Mouse (Mus musculus): ENCODE measurements around the gene Pax7. TPM values are rescaled to one million over a fixed set of nuclear protein-coding genes. Genes with fewer than 3 reads are reported as not detected.
A peak's percentile ranks its signal among the peaks of the same experiment; 100 is the strongest.

Pax7 gene
- polyA plus RNA-seq, 1 experiment from 2014 or later: 0.73 TPM

GRCm38 (mm10) chr4:139836196-139836595 lies 2.9 kb upstream of the Pax7 start:
- Histone ChIP-seq H3K4me3 (ENCODE audit: low read depth, low read length) (no peak overlapping the region), H3K27me3 (ENCODE audit: control insufficient read depth, insufficient read depth, low read length) (peaks cover 87% of the 10 kb centered on the region), H3K9ac (ENCODE audit: low read length) (no peak overlapping the region), H3K9me3 (ENCODE audit: control insufficient read depth, low read length) (no peaks in the 10 kb centered on the region), H3K36me3 (ENCODE audit: control insufficient read depth, insufficient read depth, low read length) (no peaks in the 10 kb centered on the region), H3K4me2 (ENCODE audit: low read depth, low read length, severe bottlenecking) (no peak overlapping the region), H3K27ac (ENCODE audit: low read depth, low read length) (no peak overlapping the region), H3K4me1 (replicated peaks; ENCODE audit: control insufficient read depth, insufficient read depth, low read length) (peaks cover 36% of the 10 kb centered on the region)
- WGBS: 4% methylated on average over 8 of the region's 8 CpGs
- no peak for DNase-seq (ENCODE audit: low spot score)
- ATAC-seq (replicated peaks; ENCODE audit: low FRiP score): no peak; the same call in 1 of the 2 replicates

GRCm38 (mm10) chr4:139833817-139834401 lies 581 bp upstream of the Pax7 start:
- 2% methylated on average over 17 of the region's 17 CpGs for WGBS
- ATAC-seq (replicated peaks; ENCODE audit: low FRiP score) (no peak), DNase-seq (ENCODE audit: low spot score) (no peak)
- Histone ChIP-seq H3K4me2 (ENCODE audit: low read depth, low read length, severe bottlenecking) (peak overlapping the region; percentile 52; the same call in 1 of the 2 replicates), H3K4me1 (replicated peaks; ENCODE audit: control insufficient read depth, insufficient read depth, low read length) (peaks cover 36% of the 10 kb centered on the region), H3K27me3 (ENCODE audit: control insufficient read depth, insufficient read depth, low read length) (peaks cover 95% of the 10 kb centered on the region), H3K9me3 (ENCODE audit: control insufficient read depth, low read length) (no peaks in the 10 kb centered on the region), H3K27ac (ENCODE audit: low read depth, low read length) (no peak overlapping the region), H3K9ac (ENCODE audit: low read length) (no peak overlapping the region), H3K4me3 (ENCODE audit: low read depth, low read length) (0 out of 2 replicates have a peak overlapping the region, but pooled peaks have one; percentile 7), H3K36me3 (ENCODE audit: control insufficient read depth, insufficient read depth, low read length) (no peaks in the 10 kb centered on the region)

- H3K27me3 ChIP-seq (ENCODE audit: control insufficient read depth, insufficient read depth, low read length): peaks cover 95% of the 10 kb centered on the region
- no peak overlapping the region for H3K27ac ChIP-seq (ENCODE audit: low read depth, low read length)
- H3K36me3 ChIP-seq (ENCODE audit: control insufficient read depth, insufficient read depth, low read length): no peaks in the 10 kb centered on the region
- no peaks in the 10 kb centered on the region for H3K9me3 ChIP-seq (ENCODE audit: control insufficient read depth, low read length)
- peak overlapping the region; percentile 52 for H3K4me2 ChIP-seq (ENCODE audit: low read depth, low read length, severe bottlenecking)
- ATAC-seq (replicated peaks; ENCODE audit: low FRiP score) (no peak), DNase-seq (ENCODE audit: low spot score) (peak; percentile 73)
- under 1% methylated on average over 55 of the region's 55 CpGs for WGBS
- H3K4me1 ChIP-seq (replicated peaks; ENCODE audit: control insufficient read depth, insufficient read depth, low read length): peaks cover 37% of the 10 kb centered on the region
- H3K4me3 ChIP-seq (ENCODE audit: low read depth, low read length): peak overlapping the region; percentile 27
- peak overlapping the region; percentile 37 for H3K9ac ChIP-seq (ENCODE audit: low read length)
These were observed 870 bp downstream of the Pax7 start for GRCm38 (mm10) chr4:139832281-139833035.

DNA sequence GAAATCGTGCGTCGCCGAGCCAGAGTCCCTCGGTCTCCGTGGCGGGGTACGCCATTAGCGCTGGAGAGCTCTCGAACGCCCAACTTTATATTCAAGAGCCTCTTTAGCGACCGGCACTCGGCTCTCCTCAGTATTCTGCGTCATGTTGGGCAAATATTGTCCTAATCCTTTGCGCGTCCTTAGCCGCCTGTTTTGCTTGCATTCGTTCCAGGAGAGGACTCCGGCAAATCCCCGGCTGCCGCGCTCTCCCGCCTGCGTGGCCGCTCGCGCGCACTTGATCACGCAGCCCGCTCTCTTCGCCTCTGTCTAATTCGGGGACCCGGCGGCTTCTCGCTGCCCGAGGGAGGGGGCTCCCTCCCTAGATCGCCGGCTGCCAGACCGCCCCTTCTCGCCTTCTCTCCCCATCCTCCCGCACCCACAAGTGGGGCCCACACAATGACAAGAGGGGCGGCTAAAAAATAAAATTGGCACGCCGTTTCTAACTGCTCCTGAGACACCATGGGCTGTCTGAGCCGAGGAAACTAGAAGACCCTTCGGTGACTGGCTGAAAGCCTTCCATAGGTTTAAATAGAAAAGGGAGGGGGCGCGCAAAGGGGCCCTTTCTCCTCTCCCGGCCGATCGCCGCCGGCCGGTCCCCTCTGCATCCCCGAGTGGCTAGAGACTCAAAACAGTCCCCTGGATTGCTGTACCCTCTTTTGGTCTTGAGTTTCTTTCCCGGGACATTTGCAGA lies 1.7 kb downstream of the Pax7 start:
- Histone ChIP-seq H3K9me3 (ENCODE audit: control insufficient read depth, low read length) (no peaks in the 10 kb centered on the region), H3K4me1 (replicated peaks; ENCODE audit: control insufficient read depth, insufficient read depth, low read length) (peaks cover 35% of the 10 kb centered on the region), H3K9ac (ENCODE audit: low read length) (peak overlapping the region; percentile 32), H3K27me3 (ENCODE audit: control insufficient read depth, insufficient read depth, low read length) (peaks cover 95% of the 10 kb centered on the region), H3K4me2 (ENCODE audit: low read depth, low read length, severe bottlenecking) (peak overlapping the region; percentile 32; the same call in 1 of the 2 replicates), H3K36me3 (ENCODE audit: control insufficient read depth, insufficient read depth, low read length) (no peaks in the 10 kb centered on the region), H3K4me3 (ENCODE audit: low read depth, low read length) (peak overlapping the region; percentile 27), H3K27ac (ENCODE audit: low read depth, low read length) (no peak overlapping the region)
- peak; percentile 77 for DNase-seq (ENCODE audit: low spot score)
- under 1% methylated on average over 57 of the region's 57 CpGs for WGBS
- no peak for ATAC-seq (replicated peaks; ENCODE audit: low FRiP score)

GRCm38 (mm10) chr4:139830581-139831387 lies 2.5 kb downstream of the Pax7 start:
- Histone ChIP-seq H3K9me3 (ENCODE audit: control insufficient read depth, low read length) (no peaks in the 10 kb centered on the region), H3K4me1 (replicated peaks; ENCODE audit: control insufficient read depth, insufficient read depth, low read length) (peaks cover 29% of the 10 kb centered on the region), H3K36me3 (ENCODE audit: control insufficient read depth, insufficient read depth, low read length) (no peaks in the 10 kb centered on the region), H3K9ac (ENCODE audit: low read length) (no peak overlapping the region; the same call in 1 of the 2 replicates), H3K4me2 (ENCODE audit: low read depth, low read length, severe bottlenecking) (peak overlapping the region; percentile 32; the same call in 1 of the 2 replicates), H3K4me3 (ENCODE audit: low read depth, low read length) (peak overlapping the region; percentile 27), H3K27me3 (ENCODE audit: control insufficient read depth, insufficient read depth, low read length) (peaks cover 98% of the 10 kb centered on the region), H3K27ac (ENCODE audit: low read depth, low read length) (no peak overlapping the region)
- ATAC-seq (replicated peaks; ENCODE audit: low FRiP score): no peak
- peak; percentile 59 for DNase-seq (ENCODE audit: low spot score)
- under 1% methylated on average over 24 of the region's 24 CpGs for WGBS

DNA sequence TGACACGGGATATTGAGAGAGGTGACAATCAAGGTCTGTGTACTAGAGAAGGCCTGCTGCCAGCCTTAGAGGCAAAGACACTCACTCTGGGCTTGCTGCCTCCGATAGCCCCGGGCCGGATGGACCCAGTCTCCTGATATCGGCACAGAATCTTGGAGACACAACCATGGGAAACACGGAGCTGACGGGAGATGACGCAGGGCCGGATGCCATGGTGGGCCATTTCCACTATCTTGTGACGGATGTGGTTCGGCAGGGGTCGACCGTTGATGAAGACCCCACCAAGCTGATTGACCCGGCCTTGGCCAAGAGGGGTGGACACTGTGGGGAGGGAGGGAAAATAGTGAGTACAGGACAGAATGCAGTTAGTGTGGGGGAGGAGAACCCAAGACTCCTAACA lies 3.3 kb downstream of the Pax7 start:
- WGBS: under 1% methylated on average over 14 of the region's 14 CpGs
- H3K4me3 ChIP-seq (ENCODE audit: low read depth, low read length): no peak overlapping the region
- H3K9ac ChIP-seq (ENCODE audit: low read length): no peak overlapping the region
- DNase-seq (ENCODE audit: low spot score) (no peak), ATAC-seq (replicated peaks; ENCODE audit: low FRiP score) (no peak)
- no peak overlapping the region for H3K4me2 ChIP-seq (ENCODE audit: low read depth, low read length, severe bottlenecking)
- H3K36me3 ChIP-seq (ENCODE audit: control insufficient read depth, insufficient read depth, low read length): no peaks in the 10 kb centered on the region
- H3K4me1 ChIP-seq (replicated peaks; ENCODE audit: control insufficient read depth, insufficient read depth, low read length): peaks cover 33% of the 10 kb centered on the region
- no peak overlapping the region for H3K27ac ChIP-seq (ENCODE audit: low read depth, low read length)
- peaks cover 98% of the 10 kb centered on the region for H3K27me3 ChIP-seq (ENCODE audit: control insufficient read depth, insufficient read depth, low read length)
- H3K9me3 ChIP-seq (ENCODE audit: control insufficient read depth, low read length): no peaks in the 10 kb centered on the region

DNA sequence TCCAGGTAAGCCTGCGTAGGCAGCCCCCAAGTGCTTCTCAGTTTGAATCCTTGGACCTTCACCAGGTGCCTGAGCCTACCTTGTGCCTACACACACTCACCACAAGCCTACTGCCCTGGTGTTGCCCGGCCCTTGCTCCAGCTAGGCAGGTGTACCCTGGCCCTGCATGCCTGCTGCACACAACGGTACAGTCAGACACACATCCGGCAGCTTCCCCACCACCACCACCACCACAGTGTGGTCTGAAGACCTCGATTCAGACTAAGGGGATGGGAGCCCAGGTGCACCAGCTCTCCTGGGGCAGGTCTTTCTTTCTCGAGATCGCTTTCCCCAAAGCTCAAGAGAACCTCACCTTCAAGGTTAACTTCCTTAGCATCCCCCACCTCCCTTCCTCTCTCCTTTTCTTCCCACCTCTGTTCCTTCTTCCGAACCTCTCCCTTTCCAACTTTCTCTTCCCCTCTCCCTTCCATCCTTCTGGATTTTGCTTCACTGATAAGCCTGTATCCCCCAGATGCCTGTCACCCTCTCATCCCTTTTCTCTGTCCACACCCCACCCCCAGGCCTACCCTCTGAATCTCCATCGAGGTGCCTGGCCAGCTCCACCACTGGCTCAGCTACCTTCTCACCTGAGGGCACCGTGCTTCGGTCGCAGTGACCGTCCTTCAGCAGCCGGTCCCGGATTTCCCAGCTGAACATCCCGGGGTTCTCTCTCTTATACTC lies 4.3 kb downstream of the Pax7 start:
- 6% methylated on average over 16 of the region's 16 CpGs for WGBS
- Histone ChIP-seq H3K27me3 (ENCODE audit: control insufficient read depth, insufficient read depth, low read length) (peaks cover 98% of the 10 kb centered on the region), H3K27ac (ENCODE audit: low read depth, low read length) (no peak overlapping the region), H3K4me3 (ENCODE audit: low read depth, low read length) (no peak overlapping the region), H3K9me3 (ENCODE audit: control insufficient read depth, low read length) (no peaks in the 10 kb centered on the region), H3K9ac (ENCODE audit: low read length) (no peak overlapping the region), H3K4me2 (ENCODE audit: low read depth, low read length, severe bottlenecking) (no peak overlapping the region), H3K36me3 (ENCODE audit: control insufficient read depth, insufficient read depth, low read length) (no peaks in the 10 kb centered on the region), H3K4me1 (replicated peaks; ENCODE audit: control insufficient read depth, insufficient read depth, low read length) (peaks cover 40% of the 10 kb centered on the region)
- ATAC-seq (replicated peaks; ENCODE audit: low FRiP score) (no peak), DNase-seq (ENCODE audit: low spot score) (no peak)

Data from forebrain, embryonic 11.5 days (tissue).